Mouse (Mus musculus) thymus, postnatal 0 days (tissue): ENCODE data around the gene Lrp5. TPM values are rescaled to one million over a fixed set of nuclear protein-coding genes. Genes with fewer than 3 reads are reported as not detected.
"Not testable (repeated sequence)": the region's sequence is repeated elsewhere in the genome, so short reads cannot be mapped to it uniquely, and the experiment has no call there.

Experiments
- DNase-seq: peaks from one replicate; pipeline ENCODE4 v3.0.0-alpha.2; 2015; ENCODE audit warnings: low spot score
- polyA plus RNA-seq: library from polyadenylated mRNA; unstranded; fragments of >200 nt; fragmentation: Nextera tagmentation; extraction: Ambion mirVana; gene quantifications from 2 replicates; pipeline ENCODE4 v1.2.1, GENCODE M21; 2015

Gene Lrp5
- polyA plus RNA-seq, 1 experiment from 2014 or later, result 2.1 TPM

DNA sequence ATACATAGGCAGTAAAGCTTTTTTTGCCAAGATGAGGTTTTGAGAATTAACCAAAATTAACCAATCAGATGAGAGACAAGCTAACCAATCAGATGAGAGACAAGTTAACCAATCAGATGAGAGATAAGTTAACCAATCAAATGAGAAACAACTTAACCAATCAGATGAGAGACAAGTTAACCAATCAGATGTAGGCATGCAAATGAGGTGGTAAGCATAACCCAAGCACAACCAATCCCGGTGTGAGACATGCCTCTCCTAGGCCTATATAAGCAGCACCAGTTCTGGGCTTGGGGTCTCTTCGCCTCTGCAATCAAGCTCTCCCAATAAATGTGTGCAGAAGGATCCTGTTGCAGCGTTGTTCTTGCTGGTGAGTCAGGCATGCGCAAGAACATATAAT lies 29.3 kb downstream of the Lrp5 start:
- not testable (repeated sequence) for DNase-seq

DNA sequence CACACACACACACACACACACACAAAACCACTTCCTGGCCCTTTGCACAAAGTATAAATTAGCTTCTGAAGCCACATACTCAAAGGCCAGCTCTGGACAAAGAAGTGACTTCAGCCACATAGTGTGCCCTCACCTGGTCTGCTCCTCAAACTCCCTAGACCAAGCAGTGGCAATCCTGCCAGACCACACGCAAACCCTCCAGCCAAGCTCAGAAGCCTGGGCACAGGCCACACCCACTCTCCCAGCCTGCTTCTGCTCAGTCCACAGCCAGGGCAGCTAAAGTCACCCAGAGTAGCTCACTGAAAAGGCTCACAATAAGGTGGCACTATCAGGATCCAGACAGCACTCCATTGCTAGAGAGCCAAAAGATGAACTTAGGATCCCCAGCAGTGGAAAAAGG lies 30.2 kb downstream of the Lrp5 start:
- DNase-seq, result no peak

DNA sequence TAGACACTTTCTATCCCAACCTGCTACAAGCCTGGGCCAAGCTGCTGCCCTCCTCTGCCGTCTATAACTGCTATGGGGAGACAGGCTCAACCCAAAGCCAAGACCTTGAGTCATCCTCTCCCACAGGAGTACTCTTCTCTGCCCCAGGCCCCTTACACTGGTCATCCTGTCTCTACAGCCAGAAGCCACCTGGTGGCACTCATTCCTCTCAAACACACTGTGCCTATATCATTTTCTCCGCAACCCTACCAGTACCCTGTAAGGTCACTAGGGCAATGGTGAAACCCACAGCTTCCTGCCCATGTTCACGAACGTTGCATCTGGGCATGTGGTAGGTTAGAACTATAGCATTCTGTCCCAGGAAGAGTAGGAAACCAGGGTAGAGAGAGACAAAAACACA lies 31.4 kb downstream of the Lrp5 start:
- DNase-seq, result peak; percentile 77

DNA sequence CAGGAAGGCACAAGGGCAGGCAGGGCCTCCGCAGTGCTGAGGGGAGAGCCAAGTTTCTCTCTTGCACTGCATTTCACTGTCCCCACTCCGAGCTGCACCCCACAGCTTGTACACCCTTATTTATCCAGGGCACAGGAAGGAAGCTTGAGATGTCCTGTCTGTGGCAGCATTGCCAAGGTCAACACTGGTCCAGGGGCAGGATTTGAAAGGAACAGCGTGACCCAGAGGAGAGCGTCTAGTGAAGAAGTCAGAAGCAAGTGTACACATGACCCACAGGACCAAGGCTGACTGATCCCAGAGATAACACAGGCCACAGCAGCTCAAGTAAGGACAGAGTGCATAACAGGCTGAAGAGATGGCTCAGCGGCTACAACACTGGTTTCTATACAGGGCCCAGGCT lies 32.3 kb downstream of the Lrp5 start:
- DNase-seq, result no peak

- DNase-seq, result no peak
These were observed 32.9 kb downstream of the Lrp5 start for GRCm38 (mm10) chr19:3653508-3653907.

- DNase-seq, result no peak
These were observed 34.4 kb downstream of the Lrp5 start for GRCm38 (mm10) chr19:3651989-3652388.

GRCm38 (mm10) chr19:3651220-3651619 lies 35.1 kb downstream of the Lrp5 start:
- DNase-seq, result peak; percentile 12

- DNase-seq, result no peak
These were observed 35.9 kb downstream of the Lrp5 start for GRCm38 (mm10) chr19:3650448-3650847.

DNA sequence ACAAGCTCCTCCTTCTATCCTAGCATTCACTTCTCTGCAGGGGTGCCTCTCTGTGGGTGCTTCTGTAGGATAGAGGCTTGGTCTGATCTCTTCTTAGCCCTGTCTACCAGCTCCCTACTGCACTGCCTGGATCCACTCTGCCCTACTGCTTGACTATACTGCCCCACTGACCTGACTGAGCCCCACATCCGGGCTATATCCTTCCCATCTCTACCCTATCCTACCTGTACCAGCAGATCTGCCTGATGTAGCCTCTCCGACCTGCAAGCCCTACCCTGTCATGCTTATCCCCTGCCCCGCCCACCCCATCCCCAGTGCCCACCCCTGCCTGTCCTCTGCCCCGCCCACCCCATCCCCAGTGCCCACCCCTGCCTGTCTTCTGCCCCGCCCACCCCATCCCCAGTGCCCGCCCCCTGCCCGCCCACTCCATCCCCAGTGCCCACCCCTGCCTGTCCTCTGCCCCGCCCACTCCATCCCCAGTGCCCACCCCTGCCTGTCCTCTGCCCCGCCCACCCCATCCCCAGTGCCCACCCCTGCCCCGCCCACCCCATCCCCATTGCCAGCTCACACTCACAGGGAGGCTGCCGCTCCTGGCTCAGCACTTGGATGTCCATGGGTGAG lies 37.4 kb downstream of the Lrp5 start:
- DNase-seq, result no peak

DNA sequence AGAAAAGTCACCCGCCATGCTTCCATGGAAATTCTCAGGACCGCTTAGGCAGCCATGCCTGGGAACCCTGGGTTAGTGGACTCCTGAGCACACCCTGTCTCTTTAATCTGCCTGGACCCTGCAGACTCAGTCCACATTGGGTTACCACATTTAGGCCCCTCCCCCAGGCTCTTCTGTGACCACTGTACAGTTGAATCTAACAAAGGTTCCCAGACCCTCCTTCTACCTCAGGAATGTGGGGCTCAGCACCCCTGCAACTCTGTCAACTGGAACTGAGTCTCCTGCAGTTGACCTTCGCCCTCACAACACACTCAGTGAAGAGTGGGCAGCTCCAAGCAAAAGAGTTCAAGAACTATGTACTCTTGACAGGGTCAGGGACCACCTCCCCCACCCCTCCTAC lies 38.4 kb downstream of the Lrp5 start:
- no peak for DNase-seq

DNA sequence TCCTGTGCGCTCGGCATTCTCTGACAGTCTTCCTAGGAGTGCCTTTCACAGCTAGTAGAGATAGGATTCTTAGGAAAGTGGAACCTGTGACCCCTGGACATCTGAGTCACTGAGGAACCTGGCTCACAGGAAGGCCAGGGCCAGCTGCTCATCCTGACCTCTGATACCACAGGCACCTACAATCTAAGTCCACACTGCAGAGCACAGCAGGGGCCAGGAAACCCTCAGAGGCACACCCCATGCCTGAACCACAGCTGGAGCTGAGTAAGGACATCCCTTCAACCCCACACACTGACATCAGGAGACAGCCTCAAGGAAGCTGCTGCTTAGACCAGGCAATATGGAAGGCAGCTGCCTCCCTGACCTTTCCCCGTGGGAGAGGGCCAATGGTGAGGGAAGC lies 40.6 kb downstream of the Lrp5 start:
- DNase-seq, result no peak

GRCm38 (mm10) chr19:3645318-3645717 lies 41.0 kb downstream of the Lrp5 start:
- no peak for DNase-seq

- DNase-seq, result no peak
These were observed 46.8 kb downstream of the Lrp5 start for GRCm38 (mm10) chr19:3639561-3639960.

DNA sequence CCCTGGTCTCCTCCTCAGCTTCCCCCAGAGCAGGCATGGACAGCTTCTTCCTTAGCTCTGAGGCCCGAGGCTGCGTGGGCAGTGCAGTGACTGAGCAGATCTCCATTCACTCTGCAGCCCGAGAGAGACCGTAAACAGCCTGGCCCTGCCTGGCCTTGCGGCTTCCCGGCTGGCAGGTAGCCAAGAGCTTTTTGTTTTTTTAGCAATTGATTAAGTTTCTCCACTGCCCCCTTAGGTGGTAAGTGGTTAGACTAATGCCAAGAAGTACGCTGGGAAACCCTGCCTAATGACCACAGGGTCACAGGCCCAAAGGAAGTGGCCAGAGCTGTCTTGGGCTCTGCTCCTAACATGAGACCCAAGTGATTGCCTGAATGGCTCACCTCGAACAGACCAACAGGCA lies 47.7 kb downstream of the Lrp5 start:
- DNase-seq, result no peak

- DNase-seq, result no peak
These were observed 54.3 kb downstream of the Lrp5 start for GRCm38 (mm10) chr19:3632018-3632417.

DNA sequence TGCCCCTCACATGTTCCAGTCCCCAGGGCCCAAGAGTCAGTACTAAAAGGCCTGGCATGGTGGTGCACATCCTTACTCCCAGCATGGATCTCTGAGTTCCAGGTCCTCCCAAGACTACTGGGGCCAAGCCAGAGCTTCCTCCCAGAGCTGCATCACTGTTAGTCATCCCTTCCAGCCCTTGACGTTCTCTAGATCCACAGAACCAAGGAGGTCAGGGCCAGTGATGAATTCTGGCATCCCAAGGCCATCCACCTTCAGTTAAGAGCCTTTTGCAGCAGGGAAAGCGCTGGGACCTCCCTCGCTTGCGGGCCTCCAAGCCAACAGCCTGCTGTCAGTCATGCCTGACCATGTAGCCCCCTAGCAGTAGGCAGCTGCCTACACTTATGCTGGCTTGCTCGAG lies 54.9 kb downstream of the Lrp5 start:
- DNase-seq, result no peak

DNA sequence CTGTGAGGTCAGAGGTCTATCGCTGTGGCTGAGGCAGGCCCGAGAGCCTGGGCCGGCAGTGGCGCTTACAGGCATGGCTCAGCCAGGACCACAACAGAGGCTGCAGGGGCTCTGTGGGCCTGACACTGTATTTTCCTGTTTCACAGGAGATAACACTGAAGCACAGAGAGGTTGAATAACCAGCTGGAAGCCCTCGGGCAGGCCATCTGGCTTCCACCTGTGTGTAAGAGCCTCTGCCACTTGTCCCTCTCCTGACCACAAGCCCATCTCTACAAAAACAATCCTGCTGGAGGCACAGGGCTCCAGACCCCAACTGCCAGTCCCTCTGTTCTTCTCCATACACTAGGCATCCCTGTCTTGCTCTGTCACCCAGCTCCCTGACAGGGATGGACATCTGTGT lies 55.9 kb downstream of the Lrp5 start:
- no peak for DNase-seq

- no peak for DNase-seq
These were observed 56.3 kb downstream of the Lrp5 start for GRCm38 (mm10) chr19:3630027-3630426.

GRCm38 (mm10) chr19:3628223-3628622 lies 58.1 kb downstream of the Lrp5 start:
- DNase-seq, result no peak

GRCm38 (mm10) chr19:3625111-3625510 lies 61.3 kb downstream of the Lrp5 start:
- DNase-seq, result no peak

GRCm38 (mm10) chr19:3623824-3624223 lies 62.5 kb downstream of the Lrp5 start:
- DNase-seq, result peak; percentile 47

- DNase-seq, result no peak
These were observed 63.1 kb downstream of the Lrp5 start for GRCm38 (mm10) chr19:3623294-3623693.

DNA sequence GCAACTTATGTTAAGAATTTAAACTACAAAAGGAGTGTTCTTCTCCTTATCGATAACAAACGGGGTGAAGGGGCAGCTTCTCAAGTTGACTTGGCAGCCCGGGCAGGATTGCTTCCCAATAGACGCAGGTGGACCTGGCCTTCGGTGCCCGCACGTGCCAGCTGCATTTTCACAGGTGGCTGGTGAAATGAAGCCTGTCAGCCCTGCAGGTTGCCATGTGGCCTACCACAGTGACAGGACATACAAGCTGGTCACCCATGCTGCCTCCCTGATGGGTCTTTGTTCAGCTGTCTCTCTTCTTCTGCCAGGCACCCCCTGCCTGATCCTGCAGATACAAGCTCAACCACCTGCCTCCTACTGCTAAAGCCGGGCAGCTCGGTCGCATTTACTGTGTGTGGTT lies 65.5 kb downstream of the Lrp5 start:
- no peak for DNase-seq

DNA sequence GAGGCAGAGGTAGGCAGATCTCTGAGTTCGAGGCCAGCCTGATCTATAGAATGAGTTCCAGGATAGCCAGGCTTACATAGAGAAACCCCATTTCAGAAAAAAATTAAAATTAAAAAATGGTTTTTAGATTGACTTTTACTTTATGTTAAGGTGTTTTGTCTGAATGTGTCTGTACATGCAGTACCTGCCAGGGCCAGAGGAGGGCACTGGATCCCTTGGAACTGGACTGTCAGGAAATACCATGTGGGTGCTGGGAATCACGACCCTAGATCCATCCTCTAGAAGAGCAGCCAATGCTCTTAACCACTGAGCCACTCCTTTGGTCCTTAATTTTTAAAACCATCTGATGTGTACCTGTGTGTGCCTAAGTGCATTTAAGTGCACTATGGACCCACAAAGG lies 67.0 kb downstream of the Lrp5 start:
- DNase-seq, result no peak
